Mouse (Mus musculus) megakaryocyte, embryonic 14.5 days (primary cell): Measurements from ENCODE around the gene Slco2b1.

Source experiments
- FLI1 ChIP-seq: IDR thresholded peaks from 2 replicates; pipeline ENCODE4 v1.6.1; 2012; ENCODE audit warnings: low read length, inconsistent platforms, mixed read lengths
- GATA1 ChIP-seq: IDR thresholded peaks from 3 replicates; pipeline ENCODE4 v1.6.1; 2012; ENCODE audit warnings: mixed read lengths, low read length, inconsistent platforms, borderline replicate concordance

DNA sequence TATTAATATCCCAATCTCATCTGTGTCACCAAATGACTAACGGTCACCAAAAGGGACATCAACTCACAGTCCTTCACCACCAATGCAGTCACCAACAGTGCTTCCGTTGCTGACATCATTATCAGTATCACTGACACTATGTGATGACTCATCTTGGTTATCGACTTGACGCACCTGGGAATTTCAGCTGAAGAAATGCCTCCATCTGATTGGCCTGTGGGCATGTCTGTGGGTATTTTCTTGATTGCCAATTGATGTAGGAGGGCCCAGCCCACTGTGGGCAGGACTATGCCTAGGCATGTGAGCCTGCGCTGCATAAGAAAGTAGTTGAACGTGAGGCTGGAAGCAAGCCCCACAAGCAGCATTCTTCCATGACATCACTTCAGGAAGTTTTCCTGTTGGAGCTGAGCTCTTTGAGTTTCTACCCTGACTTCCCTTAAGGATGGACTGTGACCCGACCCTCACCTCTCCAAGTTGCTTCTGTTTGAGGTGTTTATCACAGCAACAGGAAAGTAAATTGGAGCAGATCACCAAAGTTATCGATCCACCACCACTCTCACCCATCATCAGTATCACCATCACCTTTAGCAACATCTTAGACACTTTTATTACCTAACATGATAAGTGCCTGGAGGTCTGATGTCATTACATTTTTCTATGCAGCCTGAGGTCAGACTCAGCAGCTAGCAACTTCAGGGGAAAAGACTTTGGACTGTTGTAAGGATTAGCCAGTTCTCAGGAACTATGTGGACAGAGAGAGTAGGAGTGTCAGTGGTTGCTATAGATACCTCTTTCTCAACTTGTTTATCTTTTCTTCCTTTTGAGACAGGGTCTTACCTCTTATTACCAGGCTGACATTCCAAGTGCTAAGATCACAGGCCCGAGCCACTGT, 39.4 kb downstream of the Slco2b1 start:
- no peak for TF ChIP-seq GATA1
- TF ChIP-seq FLI1 = no peak
